In the genomic region with DNA sequence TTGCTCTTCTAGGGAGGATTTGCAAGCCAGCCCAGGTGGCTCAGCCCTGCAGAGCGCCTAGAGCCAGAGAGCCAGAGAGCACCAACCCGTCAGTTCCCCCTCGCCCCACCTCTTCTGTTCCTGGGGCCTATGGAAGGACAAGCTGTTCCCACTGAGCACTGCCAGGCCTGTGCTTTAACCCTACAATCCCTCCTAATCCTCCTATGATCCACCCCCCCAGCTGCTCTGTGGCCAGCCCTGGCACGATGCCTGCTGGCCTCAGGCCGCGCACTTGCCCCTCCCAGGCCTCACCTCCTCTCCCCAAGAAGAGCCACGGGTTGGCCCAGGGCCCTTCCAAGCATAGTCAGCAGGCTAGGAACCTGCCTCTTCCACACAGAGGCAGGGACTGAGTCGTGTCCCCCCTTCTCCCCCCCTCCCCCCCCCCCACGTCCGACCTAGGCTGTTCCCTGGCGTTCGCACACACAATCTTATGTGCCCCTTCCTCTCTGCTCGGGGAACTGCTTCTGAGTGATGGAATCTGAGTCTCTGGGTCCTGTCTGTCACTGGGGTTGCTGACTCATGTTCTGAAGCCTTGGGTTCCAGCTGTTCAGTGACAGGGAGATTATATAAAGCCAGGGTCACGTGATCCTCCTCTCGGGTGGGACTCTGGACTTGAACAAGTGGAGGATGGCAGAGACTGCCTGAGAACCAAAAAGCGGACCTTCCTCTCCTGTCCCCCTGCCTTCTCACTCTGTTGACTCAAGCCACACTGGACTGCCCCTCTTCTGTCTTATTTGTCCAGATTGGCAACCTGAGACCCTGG, we compare ENCODE assay signal across 8 mouse cellular contexts. TPM values are rescaled to one million over a fixed set of nuclear protein-coding genes. Genes with fewer than 3 reads are reported as not detected.
DNase-seq lines count a peak whose midpoint lies in the region; ATAC-seq and TF ChIP-seq lines count a peak whose summit lies in the region.

No protein-coding gene starts in this region.

- H3K36me3 ChIP-seq in embryonic facial prominence, embryonic 14.5 days (ENCODE audit: control insufficient read depth, insufficient read depth, low read length), result no peaks in the 10 kb centered on the region
- H3K36me3 ChIP-seq in heart, postnatal 0 days (replicated peaks; ENCODE audit: control insufficient read depth, insufficient read depth, low read length), result peaks cover 8% of the 10 kb centered on the region; the same call in 1 of the 2 replicates
- no peaks in the 10 kb centered on the region for H3K36me3 ChIP-seq in stomach, postnatal 0 days (ENCODE audit: control insufficient read depth, insufficient read depth, low read length)

- H3K27ac ChIP-seq in embryonic facial prominence, embryonic 14.5 days (replicated peaks; ENCODE audit: low read depth, low read length), result no peak overlapping the region; the same call in 1 of the 2 replicates
- H3K27ac ChIP-seq in heart, postnatal 0 days (ENCODE audit: low read depth), result peak overlapping the region; percentile 84
- peak overlapping the region; percentile 81 for H3K27ac ChIP-seq in stomach, postnatal 0 days (replicated peaks)

- H3K9ac ChIP-seq in embryonic facial prominence, embryonic 14.5 days (ENCODE audit: low read depth, low read length), result 0 out of 2 replicates have a peak overlapping the region, but pooled peaks have one; percentile 38
- peak overlapping the region; percentile 30; the same call in 1 of the 2 replicates for H3K9ac ChIP-seq in heart, postnatal 0 days (replicated peaks; ENCODE audit: low read depth, low read length)
- H3K9ac ChIP-seq in stomach, postnatal 0 days (ENCODE audit: low read length), result no peak overlapping the region

- TF ChIP-seq EP300 in heart, postnatal 0 days (IDR thresholded peaks at IDR 0.05; ENCODE audit: low read depth), result peak; percentile 95
- no peak for TF ChIP-seq EP300 in stomach, postnatal 0 days (optimal IDR thresholded peaks at IDR 0.05)

- H3K9me3 ChIP-seq in embryonic facial prominence, embryonic 14.5 days (ENCODE audit: control insufficient read depth, low read length), result no peaks in the 10 kb centered on the region
- H3K9me3 ChIP-seq in heart, postnatal 0 days (replicated peaks; ENCODE audit: control insufficient read depth, low read length), result no peaks in the 10 kb centered on the region
- no peaks in the 10 kb centered on the region for H3K9me3 ChIP-seq in stomach, postnatal 0 days (ENCODE audit: control insufficient read depth, low read length)

- H3K4me1 ChIP-seq in embryonic facial prominence, embryonic 14.5 days (ENCODE audit: control insufficient read depth, insufficient read depth, low read length), result peaks cover 17% of the 10 kb centered on the region
- H3K4me1 ChIP-seq in heart, postnatal 0 days (ENCODE audit: control insufficient read depth, insufficient read depth), result peaks cover 62% of the 10 kb centered on the region
- H3K4me1 ChIP-seq in stomach, postnatal 0 days (replicated peaks; ENCODE audit: control insufficient read depth, insufficient read depth), result peaks cover 16% of the 10 kb centered on the region

- ATAC-seq in embryonic facial prominence, embryonic 14.5 days (ENCODE audit: low read depth), result peak; percentile 90
- ATAC-seq in heart, postnatal 0 days (ENCODE audit: insufficient read depth, low read depth), result peak; percentile 93
- ATAC-seq in megakaryocyte progenitor cell, adult 5-6 weeks (replicated peaks; ENCODE audit: poor library complexity), result peak; percentile 34
- peak; percentile 82 for ATAC-seq in stomach, postnatal 0 days (ENCODE audit: low FRiP score, low TSS enrichment)
- ATAC-seq in granulocyte monocyte progenitor cell, adult 5-6 weeks (replicated peaks; ENCODE audit: poor library complexity, severe bottlenecking), result no peak

- peak; percentile 86 for DNase-seq in urinary bladder, postnatal 14 days (ENCODE audit: low spot score)
- DNase-seq in urinary bladder, adult 2 months (ENCODE audit: low spot score), result no peak
- DNase-seq in embryonic facial prominence, embryonic 14.5 days (ENCODE audit: low spot score), result peak; percentile 88
- peak; percentile 95 for DNase-seq in heart, postnatal 0 days (ENCODE audit: low spot score)
- DNase-seq in kidney, postnatal 36 days, result peak; percentile 93 to 96
- peak; percentile 86 for DNase-seq in stomach, postnatal 0 days (ENCODE audit: low spot score)

- no peak overlapping the region for H3K4me3 ChIP-seq in embryonic facial prominence, embryonic 14.5 days (ENCODE audit: low read depth, low read length)
- no peak overlapping the region for H3K4me3 ChIP-seq in heart, postnatal 0 days (ENCODE audit: low read depth, low read length)
- no peak overlapping the region for H3K4me3 ChIP-seq in stomach, postnatal 0 days (ENCODE audit: low read depth, low read length)

- 28% methylated on average over 14 of the region's 16 CpGs for WGBS in embryonic facial prominence, embryonic 14.5 days
- 10% methylated on average over 15 of the region's 16 CpGs for WGBS in heart, postnatal 0 days
- 14% methylated on average over 14 of the region's 16 CpGs for WGBS in stomach, postnatal 0 days

- H3K4me2 ChIP-seq in embryonic facial prominence, embryonic 14.5 days (ENCODE audit: low read depth, low read length), result peak overlapping the region; percentile 12; the same call in 1 of the 2 replicates
- peak overlapping the region; percentile 36 for H3K4me2 ChIP-seq in heart, postnatal 0 days (ENCODE audit: low read depth, low read length)
- H3K4me2 ChIP-seq in stomach, postnatal 0 days (replicated peaks; ENCODE audit: low read depth), result peak overlapping the region; percentile 25; the same call in 1 of the 2 replicates

- H3K27me3 ChIP-seq in embryonic facial prominence, embryonic 14.5 days (replicated peaks; ENCODE audit: control insufficient read depth, insufficient read depth, low read length), result peaks cover 11% of the 10 kb centered on the region; the same call in 1 of the 2 replicates
- H3K27me3 ChIP-seq in heart, postnatal 0 days (ENCODE audit: control insufficient read depth, insufficient read depth, low read length), result no peaks in the 10 kb centered on the region
- H3K27me3 ChIP-seq in stomach, postnatal 0 days (ENCODE audit: control insufficient read depth, insufficient read depth, low read length), result no peaks in the 10 kb centered on the region

- TF ChIP-seq CTCF in heart, postnatal 0 days (IDR thresholded peaks at IDR 0.05; ENCODE audit: low read depth), result no peak
- 0 out of 2 replicates have a peak, but pooled peaks have one; percentile 18 for TF ChIP-seq CTCF in stomach, postnatal 0 days (IDR thresholded peaks at IDR 0.05; ENCODE audit: low read depth)

RNA-seq across cellular contexts. Expression of gene Usp2, which starts 12.3 kb away (rescaled TPM):
- 5.8 and 12.5 TPM in 2 replicates for polyA plus RNA-seq in urinary bladder, adult 2 months (2012; rRNA removed)
- polyA plus RNA-seq in embryonic facial prominence, embryonic 14.5 days (2014; fragmentation: Nextera tagmentation; extraction: Ambion mirVana), result 22.8 and 39.4 TPM in 2 replicates
- total RNA-seq in heart, postnatal 0 days (2014; rRNA removed; ENCODE audit: low replicate concordance), result 44.9 and 48.6 TPM in 2 replicates
- polyA plus RNA-seq in heart, postnatal 0 days (2015; fragmentation: Nextera tagmentation; extraction: Ambion mirVana), result 114 and 121 TPM in 2 replicates
- total RNA-seq in megakaryocyte progenitor cell, adult 5-6 weeks (2015), result 5.5 and 16.4 TPM in 2 replicates
- 2.5 and 5.3 TPM in 2 replicates for total RNA-seq in megakaryocyte progenitor cell, adult 5-6 weeks (2017)
- polyA plus RNA-seq in stomach, postnatal 0 days (2015; fragmentation: Nextera tagmentation; extraction: Ambion mirVana), result 11.6 and 20.2 TPM in 2 replicates
- 3.6 and 12.0 TPM in 2 replicates for total RNA-seq in granulocyte monocyte progenitor cell, adult 5-6 weeks (2014; fragmentation: Nextera tagmentation)
- total RNA-seq in granulocyte monocyte progenitor cell, adult 5-6 weeks (2017), result 1.2 and 3.1 TPM in 2 replicates

RNA-seq across cellular contexts. Expression of gene Mfrp, which starts 22.4 kb away (rescaled TPM):
- polyA plus RNA-seq in urinary bladder, adult 2 months (2012; rRNA removed), result 0.13 and 0.21 TPM in 2 replicates
- not detected in 2 replicates for polyA plus RNA-seq in embryonic facial prominence, embryonic 14.5 days (2014; fragmentation: Nextera tagmentation; extraction: Ambion mirVana)
- total RNA-seq in heart, postnatal 0 days (2014; rRNA removed; ENCODE audit: low replicate concordance), result not detected in 2 replicates
- not detected in 2 replicates for polyA plus RNA-seq in heart, postnatal 0 days (2015; fragmentation: Nextera tagmentation; extraction: Ambion mirVana)
- total RNA-seq in megakaryocyte progenitor cell, adult 5-6 weeks (2015), result not detected in 2 replicates
- 0.12 TPM in 1 of 2 replicates, not detected in the other for total RNA-seq in megakaryocyte progenitor cell, adult 5-6 weeks (2017)
- not detected in 2 replicates for polyA plus RNA-seq in stomach, postnatal 0 days (2015; fragmentation: Nextera tagmentation; extraction: Ambion mirVana)
- total RNA-seq in granulocyte monocyte progenitor cell, adult 5-6 weeks (2014; fragmentation: Nextera tagmentation), result not detected in 2 replicates
- 0.15 TPM in 1 of 2 replicates, not detected in the other for total RNA-seq in granulocyte monocyte progenitor cell, adult 5-6 weeks (2017)

RNA-seq across cellular contexts. Expression of gene C1qtnf5, which starts 27.9 kb away (rescaled TPM):
- polyA plus RNA-seq in urinary bladder, adult 2 months (2012; rRNA removed), result 27.2 and 31.4 TPM in 2 replicates
- polyA plus RNA-seq in embryonic facial prominence, embryonic 14.5 days (2014; fragmentation: Nextera tagmentation; extraction: Ambion mirVana), result 4.8 and 5.2 TPM in 2 replicates
- 9.0 TPM in 2 replicates for total RNA-seq in heart, postnatal 0 days (2014; rRNA removed; ENCODE audit: low replicate concordance)
- 4.1 and 4.5 TPM in 2 replicates for polyA plus RNA-seq in heart, postnatal 0 days (2015; fragmentation: Nextera tagmentation; extraction: Ambion mirVana)
- not detected in 2 replicates for total RNA-seq in megakaryocyte progenitor cell, adult 5-6 weeks (2015)
- total RNA-seq in megakaryocyte progenitor cell, adult 5-6 weeks (2017), result not detected in 2 replicates
- 5.3 and 6.5 TPM in 2 replicates for polyA plus RNA-seq in stomach, postnatal 0 days (2015; fragmentation: Nextera tagmentation; extraction: Ambion mirVana)
- not detected in 2 replicates for total RNA-seq in granulocyte monocyte progenitor cell, adult 5-6 weeks (2014; fragmentation: Nextera tagmentation)
- not detected in 2 replicates for total RNA-seq in granulocyte monocyte progenitor cell, adult 5-6 weeks (2017)

RNA-seq across cellular contexts. Expression of gene Gm49380, which starts 34.1 kb away (rescaled TPM):
- polyA plus RNA-seq in urinary bladder, adult 2 months (2012; rRNA removed), result 0.27 and 0.36 TPM in 2 replicates
- 0.22 and 0.35 TPM in 2 replicates for polyA plus RNA-seq in embryonic facial prominence, embryonic 14.5 days (2014; fragmentation: Nextera tagmentation; extraction: Ambion mirVana)
- total RNA-seq in heart, postnatal 0 days (2014; rRNA removed; ENCODE audit: low replicate concordance), result not detected in 2 replicates
- 0.10 TPM in 1 of 2 replicates, not detected in the other for polyA plus RNA-seq in heart, postnatal 0 days (2015; fragmentation: Nextera tagmentation; extraction: Ambion mirVana)
- not detected in 2 replicates for total RNA-seq in megakaryocyte progenitor cell, adult 5-6 weeks (2015)
- total RNA-seq in megakaryocyte progenitor cell, adult 5-6 weeks (2017), result not detected in 2 replicates
- 0.05 TPM in 1 of 2 replicates, not detected in the other for polyA plus RNA-seq in stomach, postnatal 0 days (2015; fragmentation: Nextera tagmentation; extraction: Ambion mirVana)
- total RNA-seq in granulocyte monocyte progenitor cell, adult 5-6 weeks (2014; fragmentation: Nextera tagmentation), result not detected in 2 replicates
- not detected in 2 replicates for total RNA-seq in granulocyte monocyte progenitor cell, adult 5-6 weeks (2017)

RNA-seq across cellular contexts. Expression of gene Rnf26, which starts 34.2 kb away (rescaled TPM):
- polyA plus RNA-seq in urinary bladder, adult 2 months (2012; rRNA removed), result 14.5 and 20.5 TPM in 2 replicates
- 61.4 and 73.4 TPM in 2 replicates for polyA plus RNA-seq in embryonic facial prominence, embryonic 14.5 days (2014; fragmentation: Nextera tagmentation; extraction: Ambion mirVana)
- 13.0 and 16.6 TPM in 2 replicates for total RNA-seq in heart, postnatal 0 days (2014; rRNA removed; ENCODE audit: low replicate concordance)
- 13.7 and 14.1 TPM in 2 replicates for polyA plus RNA-seq in heart, postnatal 0 days (2015; fragmentation: Nextera tagmentation; extraction: Ambion mirVana)
- total RNA-seq in megakaryocyte progenitor cell, adult 5-6 weeks (2015), result 47.7 and 59.6 TPM in 2 replicates
- total RNA-seq in megakaryocyte progenitor cell, adult 5-6 weeks (2017), result 19.1 and 21.2 TPM in 2 replicates
- polyA plus RNA-seq in stomach, postnatal 0 days (2015; fragmentation: Nextera tagmentation; extraction: Ambion mirVana), result 22.0 and 22.2 TPM in 2 replicates
- total RNA-seq in granulocyte monocyte progenitor cell, adult 5-6 weeks (2014; fragmentation: Nextera tagmentation), result 44.9 and 55.6 TPM in 2 replicates
- total RNA-seq in granulocyte monocyte progenitor cell, adult 5-6 weeks (2017), result 17.8 and 19.3 TPM in 2 replicates
